Mouse (Mus musculus): ENCODE data around the gene Cadps2. TPM values are rescaled to one million over a fixed set of nuclear protein-coding genes. Genes with fewer than 3 reads are reported as not detected.

The Cadps2 gene
- polyA plus RNA-seq, 1 experiment: 0.80 TPM

- Histone ChIP-seq H3K27ac (ENCODE audit: control insufficient read depth, insufficient read depth, low read depth, low read length, poor library complexity) (no peak overlapping the region), H3K4me1 (ENCODE audit: control insufficient read depth, insufficient read depth, low read length) (no peaks in the 10 kb centered on the region), H3K4me3 (replicated peaks; ENCODE audit: control insufficient read depth, low read depth, low read length) (no peak overlapping the region)
- TF ChIP-seq POLR2A (IDR thresholded peaks at IDR 0.05; ENCODE audit: borderline replicate concordance, control insufficient read depth, low read depth, low read length) (no peak), CTCF (IDR thresholded peaks at IDR 0.05; ENCODE audit: control insufficient read depth, insufficient read depth, low read length) (no peak)
- 71% methylated on average over 5 of the region's 5 CpGs for WGBS
These were observed 99.2 kb downstream of the Cadps2 start for GRCm38 (mm10) chr6:23740010-23740409.

GRCm38 (mm10) chr6:23732750-23733149 lies 106.5 kb downstream of the Cadps2 start:
- H3K27ac ChIP-seq (ENCODE audit: control insufficient read depth, insufficient read depth, low read depth, low read length, poor library complexity): no peak overlapping the region

DNA sequence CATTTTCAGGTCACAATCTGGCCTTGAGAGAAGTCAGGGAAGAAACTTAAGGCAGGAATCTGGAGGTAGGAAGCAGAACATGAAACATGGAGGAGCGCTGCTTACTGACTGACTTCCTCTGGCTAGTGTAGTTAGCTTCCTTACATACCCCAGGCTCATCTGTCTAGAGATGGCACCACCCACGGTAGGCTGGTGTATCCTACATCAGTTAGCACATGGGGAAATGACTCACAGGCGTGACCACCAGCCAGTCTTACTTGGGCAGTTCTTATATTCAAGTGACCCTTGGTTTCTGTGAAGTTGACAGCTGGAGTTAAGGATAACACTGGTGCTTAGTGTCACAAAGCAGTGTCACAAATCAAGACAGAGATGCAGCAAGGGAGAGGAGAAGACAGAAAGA lies 110.6 kb downstream of the Cadps2 start:
- Histone ChIP-seq H3K27ac (ENCODE audit: control insufficient read depth, insufficient read depth, low read depth, low read length, poor library complexity) (no peak overlapping the region), H3K4me1 (ENCODE audit: control insufficient read depth, insufficient read depth, low read length) (no peaks in the 10 kb centered on the region), H3K4me3 (replicated peaks; ENCODE audit: control insufficient read depth, low read depth, low read length) (no peak overlapping the region)
- TF ChIP-seq CTCF (IDR thresholded peaks at IDR 0.05; ENCODE audit: control insufficient read depth, insufficient read depth, low read length): no peak
- no peak for TF ChIP-seq POLR2A (IDR thresholded peaks at IDR 0.05; ENCODE audit: borderline replicate concordance, control insufficient read depth, low read depth, low read length)
- whole genome bisulfite sequencing: 50% methylated on average over 3 of the region's 3 CpGs

More at GRCm38 (mm10) chr6:23732750-23733149, 106.5 kb downstream of the Cadps2 start:
- TF ChIP-seq CTCF (IDR thresholded peaks at IDR 0.05; ENCODE audit: control insufficient read depth, insufficient read depth, low read length) (no peak), POLR2A (IDR thresholded peaks at IDR 0.05; ENCODE audit: borderline replicate concordance, control insufficient read depth, low read depth, low read length) (no peak)
- no peaks in the 10 kb centered on the region for H3K4me1 ChIP-seq (ENCODE audit: control insufficient read depth, insufficient read depth, low read length)
- 60% methylated on average over 3 of the region's 3 CpGs for WGBS
- no peak overlapping the region for H3K4me3 ChIP-seq (replicated peaks; ENCODE audit: control insufficient read depth, low read depth, low read length)

GRCm38 (mm10) chr6:23723697-23724096 lies 115.5 kb downstream of the Cadps2 start:
- WGBS: 58% methylated on average over 4 of the region's 4 CpGs
- TF ChIP-seq POLR2A (IDR thresholded peaks at IDR 0.05; ENCODE audit: borderline replicate concordance, control insufficient read depth, low read depth, low read length) (no peak), CTCF (IDR thresholded peaks at IDR 0.05; ENCODE audit: control insufficient read depth, insufficient read depth, low read length) (no peak)
- H3K4me3 ChIP-seq (replicated peaks; ENCODE audit: control insufficient read depth, low read depth, low read length): no peak overlapping the region
- no peaks in the 10 kb centered on the region for H3K4me1 ChIP-seq (ENCODE audit: control insufficient read depth, insufficient read depth, low read length)
- no peak overlapping the region for H3K27ac ChIP-seq (ENCODE audit: control insufficient read depth, insufficient read depth, low read depth, low read length, poor library complexity)

DNA sequence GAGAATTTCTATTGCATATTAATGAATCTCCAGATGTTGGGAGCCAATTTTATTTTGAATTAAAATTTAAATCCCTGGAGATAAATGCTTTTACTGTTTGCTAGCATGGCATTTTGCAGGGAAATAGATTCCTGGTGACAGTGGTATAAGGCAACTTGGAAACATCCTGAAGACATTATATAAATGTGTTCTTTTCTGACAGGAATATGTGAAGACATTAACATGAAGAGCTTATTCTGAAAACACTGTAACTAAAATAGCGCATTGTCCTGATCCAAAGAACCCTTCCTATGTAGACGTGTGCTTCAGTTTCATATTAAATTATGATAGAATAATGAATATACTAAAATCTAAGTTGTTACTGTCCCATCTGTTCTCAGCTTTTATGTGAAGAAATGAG lies 118.8 kb downstream of the Cadps2 start:
- 86% methylated on average over 2 of the region's 2 CpGs for WGBS
- H3K4me3 ChIP-seq (replicated peaks; ENCODE audit: control insufficient read depth, low read depth, low read length): no peak overlapping the region
- H3K4me1 ChIP-seq (ENCODE audit: control insufficient read depth, insufficient read depth, low read length): no peaks in the 10 kb centered on the region
- H3K27ac ChIP-seq (ENCODE audit: control insufficient read depth, insufficient read depth, low read depth, low read length, poor library complexity): no peak overlapping the region
- TF ChIP-seq POLR2A (IDR thresholded peaks at IDR 0.05; ENCODE audit: borderline replicate concordance, control insufficient read depth, low read depth, low read length): no peak
- TF ChIP-seq CTCF (IDR thresholded peaks at IDR 0.05; ENCODE audit: control insufficient read depth, insufficient read depth, low read length): no peak

GRCm38 (mm10) chr6:23707506-23707905 lies 131.7 kb downstream of the Cadps2 start:
- Histone ChIP-seq H3K27ac (ENCODE audit: control insufficient read depth, insufficient read depth, low read depth, low read length, poor library complexity) (no peak overlapping the region), H3K4me1 (ENCODE audit: control insufficient read depth, insufficient read depth, low read length) (no peaks in the 10 kb centered on the region), H3K4me3 (replicated peaks; ENCODE audit: control insufficient read depth, low read depth, low read length) (no peak overlapping the region)
- 87% methylated on average over 3 of the region's 3 CpGs for WGBS
- TF ChIP-seq POLR2A (IDR thresholded peaks at IDR 0.05; ENCODE audit: borderline replicate concordance, control insufficient read depth, low read depth, low read length) (no peak), CTCF (IDR thresholded peaks at IDR 0.05; ENCODE audit: control insufficient read depth, insufficient read depth, low read length) (no peak)

DNA sequence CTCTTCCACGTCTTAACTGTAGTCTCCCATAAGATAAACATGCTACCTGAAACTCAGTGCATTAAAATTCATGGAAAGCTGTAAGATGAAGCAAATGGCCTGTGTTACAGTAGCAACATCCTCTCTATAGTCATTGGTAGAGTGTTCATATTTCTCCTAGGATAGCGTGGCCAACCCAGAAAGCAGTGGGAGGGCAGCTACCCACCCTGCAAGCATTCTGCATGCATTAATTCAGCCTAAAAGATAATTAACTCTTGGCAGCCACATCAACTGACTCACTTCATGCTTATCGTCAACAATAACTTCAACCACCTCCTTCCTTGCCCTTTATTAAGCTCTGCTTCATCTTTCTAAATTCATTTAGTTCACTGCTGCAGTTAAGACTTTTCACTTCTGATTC lies 138.3 kb downstream of the Cadps2 start:
- Histone ChIP-seq H3K4me3 (replicated peaks; ENCODE audit: control insufficient read depth, low read depth, low read length) (no peak overlapping the region), H3K4me1 (ENCODE audit: control insufficient read depth, insufficient read depth, low read length) (no peaks in the 10 kb centered on the region), H3K27ac (ENCODE audit: control insufficient read depth, insufficient read depth, low read depth, low read length, poor library complexity) (no peak overlapping the region)
- 78% methylated on average over 3 of the region's 3 CpGs for WGBS
- TF ChIP-seq POLR2A (IDR thresholded peaks at IDR 0.05; ENCODE audit: borderline replicate concordance, control insufficient read depth, low read depth, low read length) (no peak), CTCF (IDR thresholded peaks at IDR 0.05; ENCODE audit: control insufficient read depth, insufficient read depth, low read length) (no peak)

DNA sequence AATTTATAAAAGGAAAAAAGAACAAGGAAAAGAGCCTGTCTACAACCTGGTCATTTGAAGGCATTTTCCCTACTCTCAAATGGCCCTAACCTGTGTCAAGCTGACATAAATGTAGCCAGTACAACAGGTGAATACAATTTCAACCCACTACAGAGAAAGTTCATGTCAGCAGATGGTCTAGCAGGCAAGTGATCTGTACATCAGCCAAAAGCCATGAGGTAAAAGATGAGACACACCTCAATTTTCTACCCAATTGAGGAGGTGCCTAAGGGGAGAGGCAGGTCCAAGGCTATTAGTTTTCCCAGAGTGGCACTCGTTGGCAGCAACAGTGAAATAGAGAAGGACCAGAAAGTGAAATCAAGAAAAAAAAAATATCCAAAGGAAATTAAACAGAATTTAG lies 161.0 kb downstream of the Cadps2 start:
- no peak for TF ChIP-seq POLR2A (IDR thresholded peaks at IDR 0.05; ENCODE audit: borderline replicate concordance, control insufficient read depth, low read depth, low read length)
- no peak for TF ChIP-seq CTCF (IDR thresholded peaks at IDR 0.05; ENCODE audit: control insufficient read depth, insufficient read depth, low read length)
- H3K4me3 ChIP-seq (replicated peaks; ENCODE audit: control insufficient read depth, low read depth, low read length): no peak overlapping the region
- no peaks in the 10 kb centered on the region for H3K4me1 ChIP-seq (ENCODE audit: control insufficient read depth, insufficient read depth, low read length)
- WGBS: 65% methylated on average over 1 of the region's 1 CpGs
- no peak overlapping the region for H3K27ac ChIP-seq (ENCODE audit: control insufficient read depth, insufficient read depth, low read depth, low read length, poor library complexity)

- Histone ChIP-seq H3K27ac (ENCODE audit: control insufficient read depth, insufficient read depth, low read depth, low read length, poor library complexity) (no peak within 1 kb of the TSS), H3K4me1 (ENCODE audit: control insufficient read depth, insufficient read depth, low read length) (no peaks in the 10 kb centered on the region), H3K4me3 (replicated peaks; ENCODE audit: control insufficient read depth, low read depth, low read length) (no peak within 1 kb of the TSS)
- TF ChIP-seq CTCF (IDR thresholded peaks at IDR 0.05; ENCODE audit: control insufficient read depth, insufficient read depth, low read length) (no peak), POLR2A (IDR thresholded peaks at IDR 0.05; ENCODE audit: borderline replicate concordance, control insufficient read depth, low read depth, low read length) (no peak)
- WGBS: 87% methylated on average over 2 of the region's 2 CpGs
These were observed 184.2 kb downstream of the Cadps2 start, which contains the start of gene Rnf148 for GRCm38 (mm10) chr6:23655036-23655435. Gene Rnf148, minus strand, starts transcription at chr6:23655136.
